Mouse (Mus musculus) myocyte (in vitro differentiated cells): Measurements from ENCODE around the gene Magi3.

Source experiments
- CEBPB ChIP-seq: IDR thresholded peaks from 2 replicates; pipeline ENCODE4 v1.6.1; 2011; ENCODE audit warnings: mild to moderate bottlenecking, moderate library complexity; ENCODE audit not compliant: poor library complexity, insufficient read depth, severe bottlenecking
- MAX ChIP-seq: IDR thresholded peaks from one replicate; pipeline ENCODE4 v1.6.1; 2011; ENCODE audit warnings: low read depth, mild to moderate bottlenecking, control low read depth
- MYOD1 ChIP-seq, 3 experiments: IDR thresholded peaks; one replicate each; pipeline ENCODE4 v1.6.1; 2011; ENCODE audit warnings: control low read depth in 2 of 3, low read depth in 2 of 3, mild to moderate bottlenecking in 2 of 3, moderate library complexity in 1 of 3; ENCODE audit not compliant: insufficient read length in 2 of 3, control insufficient read depth in 1 of 3
- MYOG ChIP-seq, 3 experiments: IDR thresholded peaks; one replicate each; pipeline ENCODE4 v1.6.1; 2011; ENCODE audit warnings: control low read depth in 2 of 3, low read depth in 2 of 3, mild to moderate bottlenecking in 2 of 3; ENCODE audit not compliant: insufficient read length in 2 of 3, control insufficient read depth in 1 of 3, insufficient read depth in 1 of 3
- POLR2A ChIP-seq: IDR thresholded peaks from one replicate; pipeline ENCODE4 v1.6.1; 2011; ENCODE audit warnings: low read depth, mild to moderate bottlenecking, control low read depth, moderate library complexity; ENCODE audit not compliant: insufficient read length
- REST ChIP-seq: IDR thresholded peaks from one replicate; pipeline ENCODE4 v1.6.1; 2011; ENCODE audit warnings: mild to moderate bottlenecking, control low read depth, moderate library complexity; ENCODE audit not compliant: insufficient read depth, insufficient read length
- SRF ChIP-seq: IDR thresholded peaks from one replicate; pipeline ENCODE4 v1.6.1; 2011; ENCODE audit warnings: low read depth; ENCODE audit not compliant: control insufficient read depth, insufficient read length
- TCF12 ChIP-seq: IDR thresholded peaks from one replicate; pipeline ENCODE4 v1.6.1; 2011; ENCODE audit warnings: mild to moderate bottlenecking, control low read depth; ENCODE audit not compliant: poor library complexity, insufficient read depth, severe bottlenecking
- USF1 ChIP-seq: IDR thresholded peaks from one replicate; pipeline ENCODE4 v1.6.1; 2011; ENCODE audit warnings: low read depth, mild to moderate bottlenecking, control low read depth, moderate library complexity

- TF ChIP-seq CEBPB (no peak), MYOG (IDR thresholded peaks at IDR 0.05; ENCODE audit: control insufficient read depth in 1 of 3, insufficient read depth in 1 of 3, insufficient read length in 2 of 3, low read depth in 2 of 3) (no peak), SRF (no peak), POLR2A (no peak), MAX (no peak), USF1 (no peak), MYOD1 (IDR thresholded peaks at IDR 0.05; ENCODE audit: control insufficient read depth in 1 of 3, insufficient read length in 2 of 3, low read depth in 2 of 3) (no peak), TCF12 (no peak), REST (no peak)
These were observed 235.0 kb downstream of the Magi3 start for GRCm38 (mm10) chr3:103985194-103985593.
